Mouse (Mus musculus): ENCODE measurements around the gene Ttc21a. TPM values are rescaled to one million over a fixed set of nuclear protein-coding genes. Genes with fewer than 3 reads are reported as not detected.
A peak's percentile ranks its signal among the peaks of the same experiment; 100 is the strongest.

Ttc21a gene
- total RNA-seq, 1 experiment from 2014 or later, result not detected

GRCm38 (mm10) chr9:119972166-119972565 lies 34.8 kb downstream of the Ttc21a start:
- ATAC-seq (replicated peaks; ENCODE audit: insufficient number of reproducible peaks, low FRiP score, low TSS enrichment, poor library complexity, severe bottlenecking), result no peak

- no peak for ATAC-seq (replicated peaks; ENCODE audit: insufficient number of reproducible peaks, low FRiP score, low TSS enrichment, poor library complexity, severe bottlenecking)
Observed at GRCm38 (mm10) chr9:119972582-119972981, 35.2 kb downstream of the Ttc21a start.

- no peak for ATAC-seq (replicated peaks; ENCODE audit: insufficient number of reproducible peaks, low FRiP score, low TSS enrichment, poor library complexity, severe bottlenecking)
Observed at GRCm38 (mm10) chr9:119973281-119973680, 35.9 kb downstream of the Ttc21a start.

- no peak for ATAC-seq (replicated peaks; ENCODE audit: insufficient number of reproducible peaks, low FRiP score, low TSS enrichment, poor library complexity, severe bottlenecking)
Observed at GRCm38 (mm10) chr9:119973869-119974520, 36.6 kb downstream of the Ttc21a start.

GRCm38 (mm10) chr9:119974609-119975008 lies 37.2 kb downstream of the Ttc21a start:
- ATAC-seq (replicated peaks; ENCODE audit: insufficient number of reproducible peaks, low FRiP score, low TSS enrichment, poor library complexity, severe bottlenecking), result no peak

- ATAC-seq (replicated peaks; ENCODE audit: insufficient number of reproducible peaks, low FRiP score, low TSS enrichment, poor library complexity, severe bottlenecking), result no peak
Observed at GRCm38 (mm10) chr9:119975286-119975685, 37.9 kb downstream of the Ttc21a start.

GRCm38 (mm10) chr9:119976704-119977556 lies 39.5 kb downstream of the Ttc21a start:
- no peak for ATAC-seq (replicated peaks; ENCODE audit: insufficient number of reproducible peaks, low FRiP score, low TSS enrichment, poor library complexity, severe bottlenecking)

GRCm38 (mm10) chr9:119977557-119978060 lies 40.2 kb downstream of the Ttc21a start:
- ATAC-seq (replicated peaks; ENCODE audit: insufficient number of reproducible peaks, low FRiP score, low TSS enrichment, poor library complexity, severe bottlenecking), result no peak

GRCm38 (mm10) chr9:119978151-119978810 lies 40.9 kb downstream of the Ttc21a start:
- no peak for ATAC-seq (replicated peaks; ENCODE audit: insufficient number of reproducible peaks, low FRiP score, low TSS enrichment, poor library complexity, severe bottlenecking)

GRCm38 (mm10) chr9:119978811-119979441 lies 41.5 kb downstream of the Ttc21a start:
- ATAC-seq (replicated peaks; ENCODE audit: insufficient number of reproducible peaks, low FRiP score, low TSS enrichment, poor library complexity, severe bottlenecking), result no peak

- ATAC-seq (replicated peaks; ENCODE audit: insufficient number of reproducible peaks, low FRiP score, low TSS enrichment, poor library complexity, severe bottlenecking), result no peak
Observed at GRCm38 (mm10) chr9:119979749-119980148, 42.3 kb downstream of the Ttc21a start.

GRCm38 (mm10) chr9:119980770-119981182 lies 43.4 kb downstream of the Ttc21a start:
- ATAC-seq (replicated peaks; ENCODE audit: insufficient number of reproducible peaks, low FRiP score, low TSS enrichment, poor library complexity, severe bottlenecking), result no peak

GRCm38 (mm10) chr9:119981183-119982179 lies 44.1 kb downstream of the Ttc21a start:
- 0 out of 2 replicates have a peak, but pooled peaks have one; percentile 16 for ATAC-seq (replicated peaks; ENCODE audit: insufficient number of reproducible peaks, low FRiP score, low TSS enrichment, poor library complexity, severe bottlenecking)

- ATAC-seq (replicated peaks; ENCODE audit: insufficient number of reproducible peaks, low FRiP score, low TSS enrichment, poor library complexity, severe bottlenecking), result peak; percentile 38
Observed at GRCm38 (mm10) chr9:119982241-119982811, 44.9 kb downstream of the Ttc21a start.

GRCm38 (mm10) chr9:119982956-119983551 lies 45.6 kb downstream of the Ttc21a start:
- peak; percentile 7; the same call in 1 of the 2 replicates for ATAC-seq (replicated peaks; ENCODE audit: insufficient number of reproducible peaks, low FRiP score, low TSS enrichment, poor library complexity, severe bottlenecking)

GRCm38 (mm10) chr9:119983585-119984535 lies 46.5 kb downstream of the Ttc21a start:
- ATAC-seq (replicated peaks; ENCODE audit: insufficient number of reproducible peaks, low FRiP score, low TSS enrichment, poor library complexity, severe bottlenecking), result peak; percentile 23; the same call in 1 of the 2 replicates
